Mouse (Mus musculus) cerebellum, adult 2 months (tissue): ENCODE measurements around the gene Ypel4. TPM values are rescaled to one million over a fixed set of nuclear protein-coding genes. Genes with fewer than 3 reads are reported as not detected.
A peak's percentile ranks its signal among the peaks of the same experiment; 100 is the strongest.

Experiments used
- DNase-seq, 2 experiments: peaks; one replicate each; pipeline ENCODE4 v3.0.0; 2021
- H3K27ac ChIP-seq: fragments of 200-500 bp; 2 replicates; pipeline ENCODE4 v1.5.1; 2012; ENCODE audit warnings: low read length, control low read depth, inconsistent platforms; ENCODE audit not compliant: insufficient read depth
- H3K27me3 ChIP-seq: fragments of 200-500 bp; 2 replicates; pipeline ENCODE4 v1.6.1; 2012; ENCODE audit warnings: inconsistent platforms, mild to moderate bottlenecking, low read length, moderate library complexity; ENCODE audit not compliant: control insufficient read depth, insufficient read depth
- H3K4me1 ChIP-seq: fragments of 200-500 bp; 2 replicates; pipeline ENCODE4 v1.6.1; 2011; ENCODE audit warnings: low read length; ENCODE audit not compliant: control insufficient read depth, insufficient read depth
- H3K4me3 ChIP-seq: fragments of 200-500 bp; replicated peaks from 2 replicates; pipeline ENCODE3; 2011; ENCODE audit warnings: mild to moderate bottlenecking, low read depth, low read length, control low read depth; ENCODE audit not compliant: insufficient read depth
- CTCF ChIP-seq: fragments of 200-500 bp; IDR thresholded peaks from 2 replicates; pipeline ENCODE4 v1.5.1; 2011; ENCODE audit warnings: low read depth, mild to moderate bottlenecking, control low read depth, low read length, moderate library complexity, borderline replicate concordance; ENCODE audit not compliant: insufficient read depth
- POLR2A ChIP-seq: fragments of 200-500 bp; IDR thresholded peaks from 2 replicates; pipeline ENCODE4 v1.6.1; 2011; ENCODE audit warnings: low read length, control low read depth, borderline replicate concordance; ENCODE audit not compliant: insufficient read depth
- WGBS: fragments of 180-500 bp; shearing (Covaris S2); methylation state at CpG from one replicate; pipeline ENCODE4 v1.1.7; 2018; 5-methylcytosine and 5-hydroxymethylcytosine counted together
- polyA plus RNA-seq: library from polyadenylated mRNA; depleted of rRNA; stranded (reverse); fragments of >200 nt; gene quantifications from 2 replicates; pipeline ENCODE4 v1.2.3, GENCODE M21; 2012

Gene Ypel4
- polyA plus RNA-seq, 1 experiment = 164 TPM

- Histone ChIP-seq H3K27me3 (no peaks in the 10 kb centered on the region), H3K4me3 (no peak overlapping the region), H3K27ac (no peak overlapping the region), H3K4me1 (no peaks in the 10 kb centered on the region)
- TF ChIP-seq CTCF = peak; percentile 52; the same call in 1 of the 2 replicates
- TF ChIP-seq POLR2A = no peak
- WGBS = under 1% methylated on average over 2 of the region's 2 CpGs
- peak; percentile 22 to 69 for DNase-seq
Measured at GRCm38 (mm10) chr2:84758542-84759127, 24.8 kb downstream of the Ypel4 start.

- Histone ChIP-seq H3K27me3 (no peaks in the 10 kb centered on the region), H3K4me3 (no peak overlapping the region), H3K27ac (no peak overlapping the region), H3K4me1 (no peaks in the 10 kb centered on the region)
- TF ChIP-seq POLR2A (no peak), CTCF (no peak)
- WGBS = 29% methylated on average over 8 of the region's 8 CpGs
- DNase-seq = no peak
Measured at GRCm38 (mm10) chr2:84760777-84761176, 26.9 kb downstream of the Ypel4 start.

GRCm38 (mm10) chr2:84761309-84761708 is 27.5 kb downstream of the Ypel4 start:
- TF ChIP-seq POLR2A = no peak
- 80% methylated on average over 3 of the region's 3 CpGs for WGBS
- no peak for DNase-seq
- no peaks in the 10 kb centered on the region for H3K27me3 ChIP-seq
- H3K27ac ChIP-seq = no peak overlapping the region
- no peaks in the 10 kb centered on the region for H3K4me1 ChIP-seq
- no peak overlapping the region for H3K4me3 ChIP-seq

- no peaks in the 10 kb centered on the region for H3K27me3 ChIP-seq
- no peaks in the 10 kb centered on the region for H3K4me1 ChIP-seq
- no peak overlapping the region for H3K27ac ChIP-seq
- TF ChIP-seq POLR2A (no peak), CTCF (no peak)
- no peak for DNase-seq
- H3K4me3 ChIP-seq = no peak overlapping the region
- WGBS = 84% methylated on average over 1 of the region's 1 CpGs
Measured at GRCm38 (mm10) chr2:84761840-84762239, 28.0 kb downstream of the Ypel4 start.

- no peak overlapping the region for H3K4me3 ChIP-seq
- TF ChIP-seq CTCF (no peak), POLR2A (no peak)
- H3K4me1 ChIP-seq = no peaks in the 10 kb centered on the region
- H3K27me3 ChIP-seq = no peaks in the 10 kb centered on the region
- WGBS = 56% methylated on average over 4 of the region's 4 CpGs
- no peak for DNase-seq
- no peak overlapping the region for H3K27ac ChIP-seq
Measured at GRCm38 (mm10) chr2:84762295-84762694, 28.4 kb downstream of the Ypel4 start.

- Histone ChIP-seq H3K27ac (no peak overlapping the region), H3K4me3 (no peak overlapping the region), H3K4me1 (no peaks in the 10 kb centered on the region), H3K27me3 (no peaks in the 10 kb centered on the region)
- no peak for TF ChIP-seq POLR2A
- no peak for DNase-seq
- 36% methylated on average over 1 of the region's 1 CpGs for WGBS
Measured at GRCm38 (mm10) chr2:84762818-84763217, 29.0 kb downstream of the Ypel4 start.

- Histone ChIP-seq H3K4me1 (peaks cover 4% of the 10 kb centered on the region; the same call in 1 of the 2 replicates), H3K27me3 (no peaks in the 10 kb centered on the region), H3K4me3 (no peak overlapping the region), H3K27ac (no peak overlapping the region)
- WGBS = 71% methylated on average over 6 of the region's 6 CpGs
- DNase-seq = no peak
- TF ChIP-seq CTCF (no peak), POLR2A (no peak)
Measured at GRCm38 (mm10) chr2:84770501-84770900, 36.6 kb downstream of the Ypel4 start.

GRCm38 (mm10) chr2:84772454-84772853 is 38.6 kb downstream of the Ypel4 start:
- Histone ChIP-seq H3K4me3 (no peak overlapping the region), H3K4me1 (peaks cover 4% of the 10 kb centered on the region; the same call in 1 of the 2 replicates), H3K27ac (no peak overlapping the region), H3K27me3 (no peaks in the 10 kb centered on the region)
- DNase-seq = no peak
- TF ChIP-seq CTCF = no peak
- TF ChIP-seq POLR2A = no peak
- 97% methylated on average over 4 of the region's 4 CpGs for WGBS
